Mouse (Mus musculus) thymus, postnatal 36 days (tissue): ENCODE data around the gene Sprtn.
A peak's percentile ranks its signal among the peaks of the same experiment; 100 is the strongest.

ENCODE experiments used
- DNase-seq, 2 experiments: peaks; one replicate each; pipeline ENCODE4 v3.0.0; 2022; ENCODE audit warnings: mixed read lengths in 2 of 2

Gene Sprtn

GRCm38 (mm10) chr8:124897386-124898250 is at the start of gene Sprtn, which contains the start of gene Exoc8:
Gene Sprtn, plus strand, starts transcription at chr8:124897886.
Gene Exoc8, minus strand, starts transcription at chr8:124897705.
- peak; percentile 97 to 98 for DNase-seq

- DNase-seq = no peak
These were observed 44.2 kb upstream of the Sprtn start for GRCm38 (mm10) chr8:124853511-124853910.

GRCm38 (mm10) chr8:124859466-124859865 is 38.2 kb upstream of the Sprtn start:
- DNase-seq = peak; percentile 44 to 48

GRCm38 (mm10) chr8:124860188-124860587 is 37.5 kb upstream of the Sprtn start:
- DNase-seq = no peak

- DNase-seq = peak; percentile 92 to 95
These were observed 35.1 kb upstream of the Sprtn start, which contains the start of the genes Gnpat and 2810004N23Rik for GRCm38 (mm10) chr8:124862321-124863162. Gene Gnpat, plus strand, starts transcription at chr8:124863033. Gene 2810004N23Rik, minus strand, starts transcription at chr8:124863120.

GRCm38 (mm10) chr8:124863163-124863677 is 34.5 kb upstream of the Sprtn start:
- no peak for DNase-seq

GRCm38 (mm10) chr8:124863729-124864128 is 34.0 kb upstream of the Sprtn start:
- peak in 1 of 2 experiments; percentile 7 for DNase-seq

GRCm38 (mm10) chr8:124866669-124867068 is 31.0 kb upstream of the Sprtn start:
- no peak for DNase-seq

GRCm38 (mm10) chr8:124867126-124867525 is 30.6 kb upstream of the Sprtn start:
- DNase-seq = no peak

GRCm38 (mm10) chr8:124869708-124870107 is 28.0 kb upstream of the Sprtn start:
- no peak for DNase-seq

GRCm38 (mm10) chr8:124871474-124871873 is 26.2 kb upstream of the Sprtn start:
- no peak for DNase-seq

GRCm38 (mm10) chr8:124872081-124872480 is 25.6 kb upstream of the Sprtn start:
- no peak for DNase-seq

- no peak for DNase-seq
These were observed 25.0 kb upstream of the Sprtn start for GRCm38 (mm10) chr8:124872690-124873089.

GRCm38 (mm10) chr8:124878141-124878540 is 19.5 kb upstream of the Sprtn start:
- no peak for DNase-seq

GRCm38 (mm10) chr8:124878946-124879526 is 18.6 kb upstream of the Sprtn start:
- DNase-seq = no peak

- DNase-seq = no peak
These were observed 9.3 kb upstream of the Sprtn start for GRCm38 (mm10) chr8:124888385-124888784.

GRCm38 (mm10) chr8:124892596-124892995 is 5.1 kb upstream of the Sprtn start:
- no peak for DNase-seq

GRCm38 (mm10) chr8:124896010-124896631 is 1.6 kb upstream of the Sprtn start:
- peak in 1 of 2 experiments; percentile 24 for DNase-seq

GRCm38 (mm10) chr8:124896632-124897385 is 877 bp upstream of the Sprtn start:
- DNase-seq = peak; percentile 52 to 63

GRCm38 (mm10) chr8:124898251-124898905 is 692 bp downstream of the Sprtn start:
- DNase-seq = no peak

- no peak for DNase-seq
These were observed 5.5 kb downstream of the Sprtn start for GRCm38 (mm10) chr8:124903198-124903597.
